Mouse (Mus musculus): ENCODE results near the gene Itgbl1. TPM values are rescaled to one million over a fixed set of nuclear protein-coding genes. Genes with fewer than 3 reads are reported as not detected.

The Itgbl1 gene
- polyA plus RNA-seq, 1 experiment from 2014 or later = 1.2 TPM

DNA sequence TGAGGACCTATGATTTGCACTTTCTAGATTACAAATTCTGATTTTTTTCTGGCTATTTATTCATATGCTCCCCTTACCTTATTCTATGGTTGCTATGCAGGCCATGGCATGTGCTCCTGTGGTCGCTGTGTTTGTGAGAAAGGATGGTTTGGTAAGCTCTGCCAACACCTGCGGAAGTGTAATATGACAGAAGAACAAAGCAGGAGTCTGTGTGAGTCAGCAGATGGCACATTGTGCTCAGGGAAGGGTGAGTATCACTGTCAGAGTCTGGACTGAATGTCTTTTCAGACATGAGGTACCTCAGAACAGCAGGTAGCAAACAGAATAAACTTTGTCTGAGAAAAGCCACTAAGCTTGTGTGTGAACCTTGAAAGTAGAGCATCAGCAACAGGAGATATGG lies 306.8 kb downstream of the Itgbl1 start:
- DNase-seq (ENCODE audit: low spot score) = no peak

DNA sequence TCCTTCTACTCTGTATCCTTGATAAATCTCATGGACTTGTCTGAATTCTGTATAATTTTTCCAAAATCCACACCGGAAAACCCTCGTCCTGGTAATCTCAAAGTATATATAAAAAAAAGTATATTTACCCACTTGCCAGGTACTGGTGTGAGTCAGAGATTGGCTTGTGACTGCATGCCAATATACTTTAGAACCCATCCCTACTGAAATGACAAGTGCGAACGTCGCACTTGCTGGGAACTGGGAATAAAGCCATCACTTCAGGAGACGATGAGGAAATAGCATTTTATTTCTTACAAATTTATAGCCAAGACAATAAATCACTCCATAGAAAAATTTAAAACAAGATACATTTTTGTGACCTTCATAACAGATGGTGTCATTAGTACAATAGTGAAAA lies 308.2 kb downstream of the Itgbl1 start:
- DNase-seq (ENCODE audit: low spot score) = no peak

DNA sequence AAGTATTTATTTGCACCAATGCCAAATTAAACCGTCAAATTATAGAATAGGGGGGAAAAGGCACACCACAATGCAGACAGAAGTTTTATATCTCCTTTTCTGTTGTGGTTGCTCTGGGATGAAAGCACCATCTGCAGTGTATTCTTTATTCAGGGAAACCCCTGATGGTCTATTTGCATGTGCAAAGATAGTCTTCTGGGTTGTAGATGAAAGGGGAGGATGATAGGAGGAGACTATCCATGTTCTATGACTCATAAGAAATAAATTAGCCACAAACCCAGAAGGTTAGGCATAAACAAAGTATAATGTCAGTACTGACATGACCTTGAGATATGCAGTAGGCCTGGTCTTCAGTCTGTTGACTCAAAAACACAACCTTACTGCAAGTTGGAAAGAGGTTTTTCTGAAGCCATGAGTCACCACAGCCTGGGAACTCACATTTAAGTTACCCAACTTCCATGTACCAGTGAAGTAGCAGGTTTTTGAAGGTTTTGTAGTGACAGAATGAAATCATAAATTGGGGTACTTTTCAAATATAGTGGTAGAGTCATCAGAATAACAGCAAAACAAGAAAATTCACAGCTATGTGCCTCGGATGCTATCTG lies 330.9 kb downstream of the Itgbl1 start:
- no peak for DNase-seq (ENCODE audit: low spot score)

Other genes starting within 250 kb of the Itgbl1 start
- gene Nalcn, start 32.8 kb upstream of the Itgbl1 start, polyA plus RNA-seq (2015; fragmentation: Nextera tagmentation; extraction: Ambion mirVana) = 0.05 and 0.12 TPM in 2 replicates